Mouse (Mus musculus) gastrocnemius, postnatal 36 days (tissue): ENCODE results near the gene Taf10. TPM values are rescaled to one million over a fixed set of nuclear protein-coding genes. Genes with fewer than 3 reads are reported as not detected.
A peak's percentile ranks its signal among the peaks of the same experiment; 100 is the strongest.

Experiments used
- DNase-seq, 2 experiments: peaks; one replicate each; pipeline ENCODE4 v3.0.0; 2022
- intact Hi-C: fragments of 180-260 bp; cut with DNase I; formaldehyde crosslinking; loops from one replicate; pipeline ENCODE4 v1.15.1; 2025
- long read RNA-seq, 2 experiments: library from polyadenylated mRNA; stranded (forward); transcript quantifications; one replicate each; pipeline ENCODE4 v2.0.0; 2021
- total RNA-seq, 2 experiments: library from RNA; stranded (reverse); gene quantifications; 2 replicates each; pipeline ENCODE4 v1.2.3; 2021

Taf10 gene
- 10 to 100 TPM; 64.6 to 74.8 TPM for total RNA-seq
- long read RNA-seq, experiment 1, full-length matches to known transcripts, result 53 of 61 reads
- long read RNA-seq, experiment 1, partial matches to known transcripts, result 0 of 61 reads
- long read RNA-seq, experiment 1, other reads (novel, unspliced or antisense), result 8 of 61 reads
- long read RNA-seq, experiment 2, full-length matches to known transcripts, result 65 of 86 reads
- long read RNA-seq, experiment 2, partial matches to known transcripts, result 0 of 86 reads
- long read RNA-seq, experiment 2, other reads (novel, unspliced or antisense), result 21 of 86 reads

- intact Hi-C loops, result no loop called here
- DNase-seq, result peak; percentile 72
Observed at GRCm38 (mm10) chr7:105743926-105744590, at the start of gene Taf10. TSS of gene Taf10 (minus strand) at chr7:105744361.

GRCm38 (mm10) chr7:105793701-105794100 is 49.5 kb upstream of the Taf10 start:
- DNase-seq, result no peak
- intact Hi-C loops, result no loop called here

- DNase-seq, result no peak
- intact Hi-C loops, result no loop called here
Observed at GRCm38 (mm10) chr7:105791147-105791546, 47.0 kb upstream of the Taf10 start.

GRCm38 (mm10) chr7:105787285-105788140 is 43.4 kb upstream of the Taf10 start, which contains the start of gene Dchs1:
TSS of gene Dchs1 (minus strand) at chr7:105787654.
- intact Hi-C loops, result no loop called here
- DNase-seq, result no peak

- intact Hi-C loops, result no loop called here
- DNase-seq, result no peak
Observed at GRCm38 (mm10) chr7:105786506-105787284, 42.5 kb upstream of the Taf10 start.

GRCm38 (mm10) chr7:105784556-105784955 is 40.4 kb upstream of the Taf10 start:
- intact Hi-C loops, result no loop called here
- DNase-seq, result no peak

GRCm38 (mm10) chr7:105783861-105784260 is 39.7 kb upstream of the Taf10 start:
- DNase-seq, result no peak
- intact Hi-C loops, result no loop called here

GRCm38 (mm10) chr7:105778553-105779265 is 34.5 kb upstream of the Taf10 start:
- intact Hi-C loops, result no loop called here
- DNase-seq, result peak in 1 of 2 experiments; percentile 25

GRCm38 (mm10) chr7:105777797-105778552 is 33.8 kb upstream of the Taf10 start:
- peak; percentile 60 to 70 for DNase-seq
- intact Hi-C loops, result no loop called here

GRCm38 (mm10) chr7:105777316-105777715 is 33.2 kb upstream of the Taf10 start:
- DNase-seq, result no peak
- intact Hi-C loops, result no loop called here

GRCm38 (mm10) chr7:105776026-105776425 is 31.9 kb upstream of the Taf10 start:
- DNase-seq, result no peak
- intact Hi-C loops, result no loop called here

- intact Hi-C loops, result no loop called here
- no peak for DNase-seq
Observed at GRCm38 (mm10) chr7:105774661-105775060, 30.5 kb upstream of the Taf10 start.

- intact Hi-C loops, result no loop called here
- no peak for DNase-seq
Observed at GRCm38 (mm10) chr7:105773041-105773440, 28.9 kb upstream of the Taf10 start.

- DNase-seq, result no peak
- intact Hi-C loops, result no loop called here
Observed at GRCm38 (mm10) chr7:105772331-105772730, 28.2 kb upstream of the Taf10 start.

- intact Hi-C loops, result no loop called here
- peak in 1 of 2 experiments; percentile 53 for DNase-seq
Observed at GRCm38 (mm10) chr7:105769959-105770358, 25.8 kb upstream of the Taf10 start.

GRCm38 (mm10) chr7:105767729-105768165 is 23.6 kb upstream of the Taf10 start:
- intact Hi-C loops, result no loop called here
- DNase-seq, result no peak

GRCm38 (mm10) chr7:105764331-105764730 is 20.2 kb upstream of the Taf10 start:
- no peak for DNase-seq
- intact Hi-C loops, result no loop called here

- intact Hi-C loops, result no loop called here
- DNase-seq, result no peak
Observed at GRCm38 (mm10) chr7:105762517-105763270, 18.5 kb upstream of the Taf10 start.
